Mouse (Mus musculus): ENCODE results near the gene Gnaz. TPM values are rescaled to one million over a fixed set of nuclear protein-coding genes. Genes with fewer than 3 reads are reported as not detected.
A peak's percentile ranks its signal among the peaks of the same experiment; 100 is the strongest.

The Gnaz gene
- polyA plus RNA-seq, 1 experiment from 2014 or later: 0.76 TPM

- no peaks in the 10 kb centered on the region for H3K9me3 ChIP-seq (ENCODE audit: control insufficient read depth, low read length)
- H3K27me3 ChIP-seq (ENCODE audit: control insufficient read depth, insufficient read depth, low read length): no peaks in the 10 kb centered on the region
- no peak overlapping the region for H3K4me3 ChIP-seq (ENCODE audit: control insufficient read depth in 1 of 2, insufficient read depth in 1 of 2, low read depth in 1 of 2, low read length in 2 of 2)
- H3K9ac ChIP-seq (ENCODE audit: low read length): no peak overlapping the region
- no peaks in the 10 kb centered on the region for H3K36me3 ChIP-seq (ENCODE audit: control insufficient read depth, insufficient read depth, low read length)
- no peak overlapping the region for H3K4me2 ChIP-seq (ENCODE audit: low read length)
- H3K27ac ChIP-seq (replicated peaks in 1 of 2; ENCODE audit: control insufficient read depth in 1 of 2, insufficient read depth in 1 of 2, low read depth in 2 of 2, low read length in 2 of 2): no peak overlapping the region
- 87% methylated on average over 15 of the region's 15 CpGs for WGBS
- H3K4me1 ChIP-seq (ENCODE audit: control insufficient read depth in 2 of 2, insufficient read depth in 2 of 2, low read length in 2 of 2): no peaks in the 10 kb centered on the region
- ATAC-seq (ENCODE audit: insufficient number of reproducible peaks, insufficient read depth, low FRiP score, low read depth): no peak
Measured at GRCm38 (mm10) chr10:75045831-75046230, 78.9 kb downstream of the Gnaz start.

DNA sequence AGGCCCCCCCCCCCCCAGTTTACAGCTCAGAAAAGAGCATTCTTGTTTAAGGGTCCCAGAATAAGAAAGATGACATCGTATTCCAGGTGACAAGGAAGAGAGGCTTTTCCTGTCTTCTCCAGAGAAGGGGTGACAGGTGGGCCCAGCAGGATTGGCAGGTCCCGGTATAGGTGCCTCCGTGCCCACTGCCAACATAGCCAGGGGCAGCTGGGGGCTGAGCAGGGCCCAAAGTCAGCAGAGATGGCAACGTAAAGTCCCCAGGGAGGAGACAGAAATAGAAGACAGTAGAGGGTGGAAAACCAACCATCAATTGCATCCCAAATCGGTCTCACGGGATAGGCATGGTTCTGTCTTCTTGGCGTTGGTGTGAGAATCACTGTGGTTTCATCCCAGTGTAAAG is 81.7 kb downstream of the Gnaz start:
- H3K27ac ChIP-seq (replicated peaks in 1 of 2; ENCODE audit: control insufficient read depth in 1 of 2, insufficient read depth in 1 of 2, low read depth in 2 of 2, low read length in 2 of 2): no peak overlapping the region
- 87% methylated on average over 7 of the region's 7 CpGs for WGBS
- H3K4me3 ChIP-seq (ENCODE audit: control insufficient read depth in 1 of 2, insufficient read depth in 1 of 2, low read depth in 1 of 2, low read length in 2 of 2): no peak overlapping the region
- H3K9me3 ChIP-seq (ENCODE audit: control insufficient read depth, low read length): no peaks in the 10 kb centered on the region
- H3K27me3 ChIP-seq (ENCODE audit: control insufficient read depth, insufficient read depth, low read length): peaks cover 8% of the 10 kb centered on the region; the same call in 1 of the 2 replicates
- no peak overlapping the region for H3K9ac ChIP-seq (ENCODE audit: low read length)
- H3K4me1 ChIP-seq (ENCODE audit: control insufficient read depth in 2 of 2, insufficient read depth in 2 of 2, low read length in 2 of 2): peaks cover 3 to 4% of the 10 kb centered on the region in 2 experiments; a peak in 1 of 4 replicates
- H3K36me3 ChIP-seq (ENCODE audit: control insufficient read depth, insufficient read depth, low read length): no peaks in the 10 kb centered on the region
- no peak overlapping the region for H3K4me2 ChIP-seq (ENCODE audit: low read length)
- ATAC-seq (ENCODE audit: insufficient number of reproducible peaks, insufficient read depth, low FRiP score, low read depth): no peak

DNA sequence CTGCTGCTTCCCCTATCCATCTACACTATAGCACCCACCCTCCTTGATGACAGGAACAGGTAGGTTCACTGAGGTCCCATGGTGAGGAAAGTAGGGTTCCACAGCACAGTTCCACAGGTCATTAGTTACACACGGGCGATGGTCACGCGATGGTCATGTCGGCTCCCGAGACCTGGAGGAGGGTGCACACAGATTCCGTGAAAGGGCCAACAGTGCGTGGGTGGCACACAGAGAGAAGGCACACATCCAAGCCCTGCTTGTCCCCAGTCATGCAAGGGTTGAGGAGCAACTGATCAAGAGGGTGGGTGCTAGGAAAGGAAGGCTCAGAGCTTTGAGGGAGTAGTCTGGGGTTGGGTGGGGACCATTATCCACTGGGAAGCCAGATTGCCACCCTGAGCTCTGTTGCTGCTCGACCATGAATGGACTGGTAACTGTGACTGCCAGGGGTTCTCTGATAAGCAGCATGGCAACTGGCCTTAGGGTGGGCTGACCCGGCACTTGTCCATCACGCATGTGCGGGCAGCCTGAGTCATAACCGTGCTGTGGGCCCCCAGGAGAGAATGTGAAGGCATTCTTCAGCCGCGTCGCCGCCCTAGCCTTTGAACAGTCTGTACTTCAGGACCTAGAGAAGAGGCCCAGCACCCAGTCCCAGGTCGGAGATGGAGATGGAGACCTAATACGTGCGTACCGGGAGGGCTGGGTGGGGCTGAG is 84.5 kb downstream of the Gnaz start:
- Histone ChIP-seq H3K27me3 (ENCODE audit: control insufficient read depth, insufficient read depth, low read length) (peaks cover 12% of the 10 kb centered on the region), H3K36me3 (ENCODE audit: control insufficient read depth, insufficient read depth, low read length) (no peaks in the 10 kb centered on the region), H3K4me3 (ENCODE audit: control insufficient read depth in 1 of 2, insufficient read depth in 1 of 2, low read depth in 1 of 2, low read length in 2 of 2) (no peak overlapping the region), H3K27ac (replicated peaks in 1 of 2; ENCODE audit: control insufficient read depth in 1 of 2, insufficient read depth in 1 of 2, low read depth in 2 of 2, low read length in 2 of 2) (no peak overlapping the region), H3K9ac (ENCODE audit: low read length) (no peak overlapping the region), H3K4me1 (ENCODE audit: control insufficient read depth in 2 of 2, insufficient read depth in 2 of 2, low read length in 2 of 2) (peaks cover 9 to 14% of the 10 kb centered on the region in 2 experiments), H3K9me3 (ENCODE audit: control insufficient read depth, low read length) (no peaks in the 10 kb centered on the region), H3K4me2 (ENCODE audit: low read length) (no peak overlapping the region)
- no peak for ATAC-seq (ENCODE audit: insufficient number of reproducible peaks, insufficient read depth, low FRiP score, low read depth)
- WGBS: 86% methylated on average over 21 of the region's 21 CpGs

DNA sequence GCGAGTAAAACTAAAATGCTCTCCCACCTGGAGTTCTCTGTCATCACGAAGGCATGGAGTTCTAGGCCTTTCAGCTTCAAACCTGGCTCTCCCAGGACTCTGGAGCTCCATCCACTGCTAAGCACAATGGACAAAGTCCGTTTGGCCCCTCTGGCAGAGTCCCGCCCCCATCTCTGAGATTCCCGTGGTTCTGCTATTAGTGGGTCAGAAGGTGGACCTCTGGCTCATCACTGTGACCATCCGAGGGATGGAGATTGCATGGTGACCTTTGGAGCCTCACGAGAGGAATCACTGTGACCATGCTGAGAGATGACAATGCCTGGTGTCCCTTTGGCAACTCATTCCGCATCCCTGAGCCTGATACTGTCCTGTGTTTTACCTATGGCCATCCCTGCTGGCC is 85.9 kb downstream of the Gnaz start:
- peaks cover 9 to 14% of the 10 kb centered on the region in 2 experiments for H3K4me1 ChIP-seq (ENCODE audit: control insufficient read depth in 2 of 2, insufficient read depth in 2 of 2, low read length in 2 of 2)
- WGBS: 79% methylated on average over 8 of the region's 8 CpGs
- no peak overlapping the region for H3K4me2 ChIP-seq (ENCODE audit: low read length)
- no peak overlapping the region for H3K9ac ChIP-seq (ENCODE audit: low read length)
- no peak overlapping the region for H3K27ac ChIP-seq (replicated peaks in 1 of 2; ENCODE audit: control insufficient read depth in 1 of 2, insufficient read depth in 1 of 2, low read depth in 2 of 2, low read length in 2 of 2)
- H3K4me3 ChIP-seq (ENCODE audit: control insufficient read depth in 1 of 2, insufficient read depth in 1 of 2, low read depth in 1 of 2, low read length in 2 of 2): no peak overlapping the region
- no peaks in the 10 kb centered on the region for H3K36me3 ChIP-seq (ENCODE audit: control insufficient read depth, insufficient read depth, low read length)
- no peaks in the 10 kb centered on the region for H3K9me3 ChIP-seq (ENCODE audit: control insufficient read depth, low read length)
- H3K27me3 ChIP-seq (ENCODE audit: control insufficient read depth, insufficient read depth, low read length): peaks cover 26% of the 10 kb centered on the region
- no peak for ATAC-seq (ENCODE audit: insufficient number of reproducible peaks, insufficient read depth, low FRiP score, low read depth)

DNA sequence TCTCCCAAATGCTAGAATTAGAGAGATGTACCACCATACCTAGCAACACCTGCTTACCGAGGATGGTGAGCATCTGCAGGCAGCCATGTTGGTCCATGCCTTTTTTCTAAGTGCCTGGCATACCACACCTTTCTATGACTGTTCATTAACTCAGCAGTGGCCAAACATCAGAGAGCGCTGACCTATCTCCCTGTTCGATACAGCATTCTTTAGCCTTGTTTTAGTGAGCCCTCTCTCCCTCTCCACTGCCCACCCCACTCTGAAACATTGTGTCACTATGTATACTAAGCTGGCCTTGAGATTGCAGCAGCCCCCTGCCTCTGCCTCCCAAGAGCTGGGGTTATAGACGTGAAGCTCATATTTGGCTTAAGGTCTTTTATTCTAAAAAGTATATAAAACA is 86.7 kb downstream of the Gnaz start:
- H3K36me3 ChIP-seq (ENCODE audit: control insufficient read depth, insufficient read depth, low read length): no peaks in the 10 kb centered on the region
- no peak for ATAC-seq (ENCODE audit: insufficient number of reproducible peaks, insufficient read depth, low FRiP score, low read depth)
- H3K27me3 ChIP-seq (ENCODE audit: control insufficient read depth, insufficient read depth, low read length): peaks cover 31% of the 10 kb centered on the region
- 77% methylated on average over 4 of the region's 4 CpGs for WGBS
- peaks cover 9 to 14% of the 10 kb centered on the region in 2 experiments for H3K4me1 ChIP-seq (ENCODE audit: control insufficient read depth in 2 of 2, insufficient read depth in 2 of 2, low read length in 2 of 2)
- no peak overlapping the region for H3K9ac ChIP-seq (ENCODE audit: low read length)
- no peak overlapping the region for H3K4me3 ChIP-seq (ENCODE audit: control insufficient read depth in 1 of 2, insufficient read depth in 1 of 2, low read depth in 1 of 2, low read length in 2 of 2)
- H3K4me2 ChIP-seq (ENCODE audit: low read length): no peak overlapping the region
- no peak overlapping the region for H3K27ac ChIP-seq (replicated peaks in 1 of 2; ENCODE audit: control insufficient read depth in 1 of 2, insufficient read depth in 1 of 2, low read depth in 2 of 2, low read length in 2 of 2)
- no peaks in the 10 kb centered on the region for H3K9me3 ChIP-seq (ENCODE audit: control insufficient read depth, low read length)

DNA sequence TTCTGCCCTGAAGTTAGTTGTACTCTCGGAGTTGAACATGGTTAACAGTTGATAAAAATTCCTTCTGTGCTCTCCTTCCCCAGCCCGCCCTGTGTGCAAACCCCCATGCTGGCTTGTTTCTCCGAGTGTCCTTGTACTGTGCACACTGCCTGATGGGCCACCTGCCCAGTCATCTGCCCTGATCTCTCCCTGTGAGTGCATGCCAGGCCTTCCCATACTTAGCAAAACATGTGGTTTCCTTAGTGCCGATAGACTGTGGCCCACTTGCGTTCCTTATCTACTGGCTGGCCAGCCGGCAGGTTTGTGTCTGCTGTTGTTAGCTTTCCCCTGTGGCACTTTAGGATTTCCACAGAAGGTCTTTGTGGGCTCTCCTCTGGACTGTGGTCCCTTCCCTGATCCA is 87.1 kb downstream of the Gnaz start:
- H3K9me3 ChIP-seq (ENCODE audit: control insufficient read depth, low read length): no peaks in the 10 kb centered on the region
- no peak overlapping the region for H3K4me2 ChIP-seq (ENCODE audit: low read length)
- H3K36me3 ChIP-seq (ENCODE audit: control insufficient read depth, insufficient read depth, low read length): no peaks in the 10 kb centered on the region
- no peak overlapping the region for H3K9ac ChIP-seq (ENCODE audit: low read length)
- H3K4me3 ChIP-seq (ENCODE audit: control insufficient read depth in 1 of 2, insufficient read depth in 1 of 2, low read depth in 1 of 2, low read length in 2 of 2): no peak overlapping the region
- peak overlapping the region; percentile 25 to 37; a peak in 3 of 4 replicates for H3K27ac ChIP-seq (replicated peaks in 1 of 2; ENCODE audit: control insufficient read depth in 1 of 2, insufficient read depth in 1 of 2, low read depth in 2 of 2, low read length in 2 of 2)
- peak; percentile 22; the same call in 1 of the 2 replicates for ATAC-seq (ENCODE audit: insufficient number of reproducible peaks, insufficient read depth, low FRiP score, low read depth)
- H3K27me3 ChIP-seq (ENCODE audit: control insufficient read depth, insufficient read depth, low read length): peaks cover 31% of the 10 kb centered on the region
- H3K4me1 ChIP-seq (ENCODE audit: control insufficient read depth in 2 of 2, insufficient read depth in 2 of 2, low read length in 2 of 2): peaks cover 9 to 14% of the 10 kb centered on the region in 2 experiments
- WGBS: 10% methylated on average over 6 of the region's 6 CpGs

DNA sequence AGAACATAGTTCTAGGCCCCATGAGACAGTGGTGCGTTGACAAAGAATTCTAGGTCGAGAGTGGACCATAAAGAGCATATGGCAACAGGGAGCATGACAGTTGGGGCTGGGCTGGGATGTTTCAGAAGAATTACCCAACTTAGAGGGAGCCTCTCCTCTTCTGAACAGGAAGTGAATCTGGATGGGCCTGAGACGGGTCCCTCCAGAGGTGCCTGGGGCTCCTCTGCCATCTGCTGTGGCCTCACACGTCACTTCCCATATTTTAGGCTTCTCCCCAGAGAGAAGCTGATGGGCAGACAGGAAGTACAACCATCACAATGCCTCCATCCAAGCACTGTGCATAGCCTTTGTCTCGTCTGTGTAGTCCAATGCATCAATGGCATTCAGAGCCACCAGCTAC is 88.7 kb downstream of the Gnaz start:
- Histone ChIP-seq H3K36me3 (ENCODE audit: control insufficient read depth, insufficient read depth, low read length) (no peaks in the 10 kb centered on the region), H3K4me3 (ENCODE audit: control insufficient read depth in 1 of 2, insufficient read depth in 1 of 2, low read depth in 1 of 2, low read length in 2 of 2) (no peak overlapping the region), H3K27me3 (ENCODE audit: control insufficient read depth, insufficient read depth, low read length) (peaks cover 31% of the 10 kb centered on the region), H3K9me3 (ENCODE audit: control insufficient read depth, low read length) (no peaks in the 10 kb centered on the region), H3K9ac (ENCODE audit: low read length) (no peak overlapping the region), H3K4me1 (ENCODE audit: control insufficient read depth in 2 of 2, insufficient read depth in 2 of 2, low read length in 2 of 2) (peaks cover 17 to 23% of the 10 kb centered on the region in 2 experiments), H3K27ac (replicated peaks in 1 of 2; ENCODE audit: control insufficient read depth in 1 of 2, insufficient read depth in 1 of 2, low read depth in 2 of 2, low read length in 2 of 2) (no peak overlapping the region), H3K4me2 (ENCODE audit: low read length) (no peak overlapping the region)
- ATAC-seq (ENCODE audit: insufficient number of reproducible peaks, insufficient read depth, low FRiP score, low read depth): no peak
- 73% methylated on average over 5 of the region's 5 CpGs for WGBS

DNA sequence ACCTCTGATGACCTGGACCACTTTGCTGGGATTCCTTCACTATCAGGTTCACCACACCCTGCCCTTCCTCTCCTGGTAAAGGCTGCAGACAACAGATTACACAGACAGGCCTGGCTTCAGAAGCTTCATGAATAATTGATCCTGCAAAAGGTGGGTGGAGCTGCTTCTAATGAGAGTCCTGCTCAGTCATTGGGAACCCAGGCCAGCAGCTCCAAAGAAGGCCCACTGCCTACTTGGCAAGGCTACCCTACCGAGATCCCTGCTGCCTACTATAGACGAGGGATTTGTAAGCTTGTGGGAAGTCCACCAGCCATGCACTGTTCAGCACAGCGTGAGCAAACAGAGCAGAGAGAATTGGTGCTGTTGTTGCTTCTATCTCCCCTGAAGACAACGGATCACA is 89.3 kb downstream of the Gnaz start:
- H3K4me1 ChIP-seq (ENCODE audit: control insufficient read depth in 2 of 2, insufficient read depth in 2 of 2, low read length in 2 of 2): peaks cover 17 to 26% of the 10 kb centered on the region in 2 experiments
- 22% methylated on average over 4 of the region's 4 CpGs for WGBS
- H3K9ac ChIP-seq (ENCODE audit: low read length): no peak overlapping the region
- H3K27ac ChIP-seq (replicated peaks in 1 of 2; ENCODE audit: control insufficient read depth in 1 of 2, insufficient read depth in 1 of 2, low read depth in 2 of 2, low read length in 2 of 2): no peak overlapping the region
- ATAC-seq (ENCODE audit: insufficient number of reproducible peaks, insufficient read depth, low FRiP score, low read depth): no peak
- H3K4me2 ChIP-seq (ENCODE audit: low read length): no peak overlapping the region
- H3K4me3 ChIP-seq (ENCODE audit: control insufficient read depth in 1 of 2, insufficient read depth in 1 of 2, low read depth in 1 of 2, low read length in 2 of 2): no peak overlapping the region
- peaks cover 32% of the 10 kb centered on the region for H3K27me3 ChIP-seq (ENCODE audit: control insufficient read depth, insufficient read depth, low read length)
- no peaks in the 10 kb centered on the region for H3K36me3 ChIP-seq (ENCODE audit: control insufficient read depth, insufficient read depth, low read length)
- H3K9me3 ChIP-seq (ENCODE audit: control insufficient read depth, low read length): no peaks in the 10 kb centered on the region
